Mouse (Mus musculus) G1E (cell line): ENCODE results near the gene Clybl. TPM values are rescaled to one million over a fixed set of nuclear protein-coding genes. Genes with fewer than 3 reads are reported as not detected.

ENCODE experiments used
- ATAC-seq: 2 replicates; pipeline ENCODE4 v1.8.0; 2016; ENCODE audit warnings: mild to moderate bottlenecking; ENCODE audit not compliant: insufficient number of reproducible peaks, poor library complexity, low FRiP score, severe bottlenecking; ENCODE audit errors: extremely low read depth
- DNase-seq: peaks from one replicate; pipeline ENCODE4 v3.0.0; 2012; ENCODE audit warnings: low spot score
- H3K27me3 ChIP-seq: 2 replicates; pipeline ENCODE4 v1.6.1; 2012; ENCODE audit warnings: mild to moderate bottlenecking, low read length, inconsistent platforms; ENCODE audit not compliant: insufficient read depth
- H3K36me3 ChIP-seq: replicated peaks from 2 replicates; pipeline ENCODE3; 2012; ENCODE audit warnings: mild to moderate bottlenecking, inconsistent platforms
- H3K4me1 ChIP-seq: 2 replicates; pipeline ENCODE4 v1.6.1; 2012; ENCODE audit warnings: low read depth, low read length, inconsistent platforms, mixed read lengths; ENCODE audit not compliant: insufficient read depth
- H3K4me3 ChIP-seq: 2 replicates; pipeline ENCODE4 v1.5.1; 2012; ENCODE audit warnings: low read depth, mild to moderate bottlenecking, inconsistent platforms, low read length, moderate library complexity, mixed read lengths
- H3K9me3 ChIP-seq: replicated peaks from 2 replicates; pipeline ENCODE4 v1.6.1; 2012; ENCODE audit warnings: inconsistent platforms
- CTCF ChIP-seq: IDR thresholded peaks from 2 replicates; pipeline ENCODE4 v1.5.1; 2012; ENCODE audit warnings: low read depth, low read length, inconsistent platforms, mixed read lengths
- GATA1 ChIP-seq: IDR thresholded peaks from 2 replicates; pipeline ENCODE4 v1.6.1; 2012; ENCODE audit warnings: borderline replicate concordance, low read length, inconsistent platforms, mixed read lengths
- GATA2 ChIP-seq: IDR thresholded peaks from 2 replicates; pipeline ENCODE4 v1.6.1; 2012; ENCODE audit warnings: low read depth, low read length, inconsistent platforms, borderline replicate concordance
- POLR2AphosphoS5 ChIP-seq: IDR thresholded peaks from 2 replicates; pipeline ENCODE4 v1.6.1; 2012; ENCODE audit warnings: low read depth, low read length, inconsistent platforms; ENCODE audit not compliant: insufficient replicate concordance
- TAL1 ChIP-seq: conservative IDR thresholded peaks from 2 replicates; pipeline ENCODE4 v1.6.1; 2012; ENCODE audit warnings: low read depth, low read length, inconsistent platforms, mixed read lengths
- polyA plus RNA-seq: library from polyadenylated mRNA; stranded (reverse); fragments of >175 nt; gene quantifications from 2 replicates; pipeline ENCODE4 v1.2.3, GENCODE M21; 2012
- total RNA-seq, 2 experiments: library from RNA; stranded (forward) in 1 of 2; stranded (reverse) in 1 of 2; fragments of 200-1000 nt in 1 of 2; fragments of >200 nt in 1 of 2; fragmentation: Nextera tagmentation in 1 of 2; gene quantifications; 2 replicates each; pipeline ENCODE4 v1.2.3; 2014 to 2017

Gene Clybl
- total and polyA plus RNA-seq, 3 experiments: 44.6 to 263 (median 45.1) TPM

DNA sequence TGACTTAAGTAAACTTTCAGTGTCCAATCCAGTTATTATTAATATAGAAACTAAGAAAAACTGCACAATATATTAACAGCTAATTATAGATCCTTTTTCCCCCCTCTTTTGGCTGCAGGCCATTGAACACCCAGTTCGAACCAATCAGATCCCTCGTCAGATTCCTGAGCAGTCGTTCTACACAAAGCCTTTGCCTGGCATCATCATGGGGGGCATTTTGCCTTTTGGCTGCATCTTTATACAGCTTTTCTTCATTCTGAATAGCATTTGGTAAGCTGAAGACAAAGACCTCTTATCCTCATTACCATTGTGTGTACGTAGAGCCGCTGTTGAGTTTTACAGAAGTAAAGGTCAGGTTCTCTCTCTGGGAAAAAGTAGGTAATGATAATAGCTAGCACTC is 30.9 kb upstream of the Clybl start:
- Histone ChIP-seq H3K27me3 (no peaks in the 10 kb centered on the region), H3K36me3 (peaks cover 92% of the 10 kb centered on the region), H3K9me3 (no peaks in the 10 kb centered on the region), H3K4me3 (no peak overlapping the region), H3K4me1 (no peaks in the 10 kb centered on the region)
- TF ChIP-seq CTCF (no peak), GATA1 (no peak), TAL1 (no peak), GATA2 (no peak)
- ATAC-seq (no peak), DNase-seq (no peak)

- H3K4me1 ChIP-seq: no peaks in the 10 kb centered on the region
- no peaks in the 10 kb centered on the region for H3K27me3 ChIP-seq
- TF ChIP-seq TAL1: no peak
- TF ChIP-seq CTCF: no peak
- no peak for TF ChIP-seq POLR2AphosphoS5
- no peak for TF ChIP-seq GATA2
- TF ChIP-seq GATA1: no peak
- ATAC-seq: no peak
- no peak for DNase-seq
- H3K36me3 ChIP-seq: peaks cover 88% of the 10 kb centered on the region
- H3K4me3 ChIP-seq: no peak overlapping the region
- no peaks in the 10 kb centered on the region for H3K9me3 ChIP-seq
Observed at GRCm38 (mm10) chr14:122157738-122158137, 23.8 kb upstream of the Clybl start.

- no peaks in the 10 kb centered on the region for H3K4me1 ChIP-seq
- ATAC-seq (no peak), DNase-seq (no peak)
- H3K4me3 ChIP-seq: no peak overlapping the region
- H3K9me3 ChIP-seq: no peaks in the 10 kb centered on the region
- no peak for TF ChIP-seq TAL1
- TF ChIP-seq GATA1: no peak
- TF ChIP-seq CTCF: no peak
- no peak for TF ChIP-seq POLR2AphosphoS5
- TF ChIP-seq GATA2: no peak
- peaks cover 62% of the 10 kb centered on the region for H3K36me3 ChIP-seq
- H3K27me3 ChIP-seq: no peaks in the 10 kb centered on the region
Observed at GRCm38 (mm10) chr14:122160916-122161315, 20.6 kb upstream of the Clybl start.

- DNase-seq (no peak), ATAC-seq (no peak)
- TF ChIP-seq TAL1 (no peak), CTCF (no peak), GATA2 (no peak)
- H3K36me3 ChIP-seq: no peaks in the 10 kb centered on the region
- peaks cover 27% of the 10 kb centered on the region for H3K27me3 ChIP-seq
- no peaks in the 10 kb centered on the region for H3K9me3 ChIP-seq
- no peak overlapping the region for H3K4me3 ChIP-seq
- 0 out of 2 replicates have a peak, but pooled peaks cover 3% of the 10 kb centered on the region for H3K4me1 ChIP-seq
Observed at GRCm38 (mm10) chr14:122168912-122169311, 12.6 kb upstream of the Clybl start.

GRCm38 (mm10) chr14:122170202-122170781 is 11.2 kb upstream of the Clybl start:
- Histone ChIP-seq H3K36me3 (no peaks in the 10 kb centered on the region), H3K4me1 (0 out of 2 replicates have a peak, but pooled peaks cover 3% of the 10 kb centered on the region), H3K9me3 (no peaks in the 10 kb centered on the region), H3K27me3 (peaks cover 37% of the 10 kb centered on the region), H3K4me3 (no peak overlapping the region)
- DNase-seq: no peak
- no peak for TF ChIP-seq CTCF
- TF ChIP-seq POLR2AphosphoS5: no peak
- TF ChIP-seq TAL1: no peak
- TF ChIP-seq GATA1: no peak
- no peak for TF ChIP-seq GATA2
- ATAC-seq: no peak

DNA sequence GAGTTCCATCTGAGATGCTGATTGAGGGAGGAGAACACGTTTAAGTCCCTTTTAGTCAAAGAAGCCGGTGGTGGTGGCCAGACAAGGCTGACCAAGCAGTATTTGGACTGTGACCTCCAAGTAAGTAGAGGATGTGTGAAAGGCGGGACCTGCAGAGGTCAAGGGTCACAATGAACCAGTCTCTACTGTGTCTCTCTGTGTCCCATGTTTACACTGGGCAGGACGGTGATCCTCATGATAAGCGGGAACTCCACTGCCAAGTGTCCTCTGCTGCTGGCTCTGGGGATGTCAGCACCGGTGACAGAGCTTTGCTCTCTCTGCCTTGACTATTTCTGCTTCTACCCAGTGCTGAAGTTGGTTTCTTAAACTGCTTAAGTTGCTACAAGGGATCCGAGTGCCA is 10.5 kb upstream of the Clybl start:
- ATAC-seq (no peak), DNase-seq (no peak)
- TF ChIP-seq TAL1: no peak
- TF ChIP-seq GATA2: no peak
- no peak for TF ChIP-seq GATA1
- TF ChIP-seq CTCF: no peak
- TF ChIP-seq POLR2AphosphoS5: no peak
- Histone ChIP-seq H3K4me1 (0 out of 2 replicates have a peak, but pooled peaks cover 3% of the 10 kb centered on the region), H3K9me3 (no peaks in the 10 kb centered on the region), H3K36me3 (no peaks in the 10 kb centered on the region), H3K4me3 (no peak overlapping the region), H3K27me3 (peaks cover 43% of the 10 kb centered on the region)
